Mouse (Mus musculus): ENCODE results near the gene B3gntl1. TPM values are rescaled to one million over a fixed set of nuclear protein-coding genes. Genes with fewer than 3 reads are reported as not detected.

B3gntl1 gene
- polyA plus RNA-seq, 1 experiment from 2014 or later: 1.8 TPM

DNA sequence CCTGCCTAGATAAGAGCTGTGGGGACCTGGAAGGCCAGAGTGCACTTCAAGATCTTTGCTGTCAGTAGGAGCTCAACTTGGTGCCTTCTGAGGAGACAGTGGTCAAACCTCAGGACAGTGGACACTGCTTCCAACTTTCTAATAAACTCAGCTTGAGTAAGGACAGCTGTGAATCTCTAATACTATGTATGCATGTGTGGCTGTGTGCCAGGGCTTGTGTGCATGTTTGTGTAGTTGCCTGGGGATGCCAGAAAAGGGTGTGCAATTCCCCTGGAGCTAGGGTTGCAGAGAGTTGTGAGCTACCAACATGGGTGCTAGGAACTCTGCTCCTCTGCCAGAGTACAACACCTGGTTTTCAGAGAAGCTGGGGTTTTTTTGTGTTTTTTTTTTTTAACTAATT lies 62.0 kb downstream of the B3gntl1 start:
- no peak overlapping the region for H3K27ac ChIP-seq (replicated peaks)
- no peaks in the 10 kb centered on the region for H3K9me3 ChIP-seq (replicated peaks)
- no peaks in the 10 kb centered on the region for H3K4me1 ChIP-seq (replicated peaks)
- peaks cover 65% of the 10 kb centered on the region for H3K36me3 ChIP-seq (replicated peaks)
- ATAC-seq (ENCODE audit: insufficient read depth): no peak
- H3K9ac ChIP-seq: no peak overlapping the region
- no peak overlapping the region for H3K4me3 ChIP-seq (replicated peaks)
- no peaks in the 10 kb centered on the region for H3K27me3 ChIP-seq
- H3K4me2 ChIP-seq: no peak overlapping the region

DNA sequence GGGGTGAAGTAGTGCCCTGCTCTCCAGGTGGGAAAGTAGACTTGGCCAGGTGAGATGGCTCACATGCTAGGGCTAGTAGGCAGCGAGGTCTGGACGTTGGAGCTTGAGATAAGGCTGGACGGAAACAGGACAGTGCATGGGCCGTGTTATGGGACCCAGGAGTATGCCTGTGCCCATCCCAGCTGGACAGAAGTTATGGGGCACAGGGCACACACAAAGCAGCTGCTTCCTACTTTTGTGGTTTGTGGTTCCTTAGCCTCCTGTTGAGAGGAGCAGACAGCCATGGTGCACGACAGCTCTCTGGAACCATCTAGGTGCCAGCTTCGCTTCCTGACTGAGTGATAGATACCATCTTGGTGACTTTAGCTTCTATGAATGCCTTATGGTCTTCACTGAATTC lies 67.3 kb downstream of the B3gntl1 start:
- Histone ChIP-seq H3K4me2 (no peak overlapping the region), H3K27me3 (no peaks in the 10 kb centered on the region), H3K4me1 (replicated peaks) (no peaks in the 10 kb centered on the region), H3K36me3 (replicated peaks) (peaks cover 84% of the 10 kb centered on the region), H3K9me3 (replicated peaks) (no peaks in the 10 kb centered on the region), H3K4me3 (replicated peaks) (no peak overlapping the region), H3K27ac (replicated peaks) (no peak overlapping the region), H3K9ac (no peak overlapping the region)
- WGBS (ENCODE audit: insufficient replicate concordance): 55% methylated on average over 6 of the region's 6 CpGs
- ATAC-seq (ENCODE audit: insufficient read depth): no peak

DNA sequence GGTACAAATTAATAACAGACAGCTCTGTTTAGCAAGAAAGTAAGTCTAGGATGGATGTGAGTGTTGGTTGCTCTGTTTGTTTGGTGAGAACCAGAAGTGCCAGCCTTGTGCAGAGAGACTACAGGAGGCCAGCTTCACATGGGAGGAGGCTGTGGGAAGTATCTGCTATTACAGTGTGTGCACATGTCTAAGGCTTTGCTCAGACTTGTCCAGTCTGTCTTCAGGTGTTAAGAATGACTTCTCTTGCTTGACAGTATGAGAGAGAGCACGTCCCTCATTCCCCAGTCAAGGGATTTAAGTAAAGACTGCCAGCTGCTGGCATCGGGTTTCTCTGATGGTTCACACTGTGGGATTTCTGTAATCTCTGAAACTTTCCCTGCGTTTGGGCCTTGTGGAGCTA lies 71.5 kb downstream of the B3gntl1 start:
- 85% methylated on average over 3 of the region's 3 CpGs for WGBS (ENCODE audit: insufficient replicate concordance)
- H3K4me3 ChIP-seq (replicated peaks): no peak overlapping the region
- no peak overlapping the region for H3K27ac ChIP-seq (replicated peaks)
- H3K4me2 ChIP-seq: no peak overlapping the region
- H3K27me3 ChIP-seq: no peaks in the 10 kb centered on the region
- H3K4me1 ChIP-seq (replicated peaks): no peaks in the 10 kb centered on the region
- no peak for ATAC-seq (ENCODE audit: insufficient read depth)
- no peaks in the 10 kb centered on the region for H3K9me3 ChIP-seq (replicated peaks)
- H3K36me3 ChIP-seq (replicated peaks): peaks cover 89% of the 10 kb centered on the region
- no peak overlapping the region for H3K9ac ChIP-seq

DNA sequence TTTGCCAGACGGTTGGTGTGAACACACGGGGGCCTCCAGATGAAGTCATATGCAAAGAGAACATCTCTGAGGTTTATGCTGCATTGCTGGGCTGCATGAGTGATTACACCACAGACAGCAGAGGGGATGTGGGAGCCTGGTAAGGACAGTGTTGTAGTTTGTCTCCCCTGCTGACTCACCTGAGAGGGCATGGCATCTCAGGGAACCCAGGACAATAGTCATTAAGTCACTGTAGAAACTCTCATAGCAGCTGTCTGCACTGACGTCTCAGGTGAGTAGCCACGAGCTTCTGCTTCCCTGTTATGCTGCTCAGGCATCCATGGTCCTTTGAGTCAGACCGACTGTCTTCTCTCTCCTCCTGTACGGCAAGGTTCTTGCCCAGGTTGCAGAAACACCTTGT lies 75.7 kb downstream of the B3gntl1 start:
- WGBS (ENCODE audit: insufficient replicate concordance): 72% methylated on average over 6 of the region's 6 CpGs
- no peak overlapping the region for H3K4me2 ChIP-seq
- H3K27ac ChIP-seq (replicated peaks): no peak overlapping the region
- no peak overlapping the region for H3K9ac ChIP-seq
- H3K4me3 ChIP-seq (replicated peaks): no peak overlapping the region
- no peaks in the 10 kb centered on the region for H3K27me3 ChIP-seq
- H3K4me1 ChIP-seq (replicated peaks): no peaks in the 10 kb centered on the region
- no peak for ATAC-seq (ENCODE audit: insufficient read depth)
- H3K9me3 ChIP-seq (replicated peaks): no peaks in the 10 kb centered on the region
- H3K36me3 ChIP-seq (replicated peaks): peaks cover 76% of the 10 kb centered on the region

DNA sequence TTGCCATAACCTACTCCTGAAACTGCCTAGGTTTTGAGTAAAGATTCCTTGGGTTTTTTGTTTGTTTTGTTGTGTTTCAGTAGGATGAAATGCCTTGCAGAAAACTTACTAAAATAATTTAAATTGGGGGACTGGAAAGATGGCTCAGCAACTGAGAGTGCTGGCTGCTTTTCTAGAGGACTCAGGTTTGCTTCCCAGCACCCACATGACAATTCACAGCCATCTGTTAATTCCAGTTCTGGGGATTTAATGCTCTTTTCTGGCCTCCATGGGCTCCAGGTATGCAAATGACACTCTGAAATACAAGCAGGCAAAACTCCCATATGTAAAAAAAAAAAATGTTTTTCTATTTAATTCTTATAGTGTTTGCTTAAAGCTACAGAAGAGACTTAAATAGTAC lies 91.1 kb downstream of the B3gntl1 start:
- no peak for ATAC-seq (ENCODE audit: insufficient read depth)
- H3K4me3 ChIP-seq (replicated peaks): no peak overlapping the region
- no peak overlapping the region for H3K9ac ChIP-seq
- no peaks in the 10 kb centered on the region for H3K4me1 ChIP-seq (replicated peaks)
- H3K27ac ChIP-seq (replicated peaks): no peak overlapping the region
- no peaks in the 10 kb centered on the region for H3K9me3 ChIP-seq (replicated peaks)
- no peak overlapping the region for H3K4me2 ChIP-seq
- H3K27me3 ChIP-seq: no peaks in the 10 kb centered on the region
- peaks cover 39% of the 10 kb centered on the region for H3K36me3 ChIP-seq (replicated peaks)

Other genes with a start within 250 kb of the B3gntl1 start
- gene Fn3k, start 238.2 kb downstream of the B3gntl1 start, polyA plus RNA-seq (2015; fragmentation: Nextera tagmentation; extraction: Ambion mirVana): 43.7 and 46.6 TPM in 2 replicates
- gene Tbcd, start 221.2 kb downstream of the B3gntl1 start, polyA plus RNA-seq (2015; fragmentation: Nextera tagmentation; extraction: Ambion mirVana): 20.2 and 22.7 TPM in 2 replicates
- 0.82 and 1.1 TPM in 2 replicates for gene Zfp750, start 153.8 kb downstream of the B3gntl1 start, polyA plus RNA-seq (2015; fragmentation: Nextera tagmentation; extraction: Ambion mirVana)
- 3.4 and 4.2 TPM in 2 replicates for gene Metrnl, start 28.4 kb upstream of the B3gntl1 start, polyA plus RNA-seq (2015; fragmentation: Nextera tagmentation; extraction: Ambion mirVana)
- gene Ptchd3, start 157.1 kb upstream of the B3gntl1 start, polyA plus RNA-seq (2015; fragmentation: Nextera tagmentation; extraction: Ambion mirVana): not detected in 2 replicates